Mouse (Mus musculus): ENCODE data around the gene Bzw2. TPM values are rescaled to one million over a fixed set of nuclear protein-coding genes. Genes with fewer than 3 reads are reported as not detected.

The Bzw2 gene
- 100 to 1,000 TPM; 170 to 178 TPM for polyA plus RNA-seq (2017; shearing (Covaris generic))

- ATAC-seq, result peak; percentile 47
Measured at GRCm38 (mm10) chr12:36157638-36158308, at the start of gene Bzw2. Gene Bzw2, minus strand, starts transcription at chr12:36158080.

DNA sequence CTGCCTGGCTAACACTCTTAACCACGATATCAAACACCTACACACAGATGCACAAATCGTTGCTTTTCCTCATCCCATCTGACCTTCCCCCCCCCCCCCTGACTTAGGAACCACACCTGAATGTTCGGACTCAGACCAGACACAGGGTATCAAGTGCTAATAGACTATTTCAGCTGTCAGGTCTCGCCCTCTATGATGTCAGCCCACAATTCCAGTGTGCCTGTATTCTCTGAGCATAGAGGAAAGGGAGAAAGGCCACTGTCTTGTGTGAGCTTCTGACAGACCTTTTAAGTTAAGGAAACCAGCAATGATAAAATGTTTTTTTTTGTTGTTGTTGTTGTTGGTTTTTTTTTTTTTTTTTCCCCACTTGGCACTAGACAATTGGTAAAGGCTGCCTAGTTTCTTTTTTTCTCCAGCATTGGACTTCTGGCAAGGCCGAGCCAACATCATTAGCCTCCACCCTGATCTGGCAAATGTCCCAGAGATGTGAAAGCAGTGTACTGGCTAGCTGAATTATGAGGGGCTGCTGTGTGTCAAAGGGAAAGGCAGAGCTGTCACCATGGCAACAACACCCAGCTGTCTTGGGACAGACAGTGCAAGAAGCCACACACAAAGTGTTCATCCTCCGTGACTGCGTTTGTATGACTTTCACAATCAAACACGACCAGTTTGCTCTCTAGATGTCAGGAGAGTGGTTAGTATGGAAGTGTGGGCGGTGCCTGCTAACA, 49.4 kb upstream of the Bzw2 start:
- ATAC-seq, result no peak

DNA sequence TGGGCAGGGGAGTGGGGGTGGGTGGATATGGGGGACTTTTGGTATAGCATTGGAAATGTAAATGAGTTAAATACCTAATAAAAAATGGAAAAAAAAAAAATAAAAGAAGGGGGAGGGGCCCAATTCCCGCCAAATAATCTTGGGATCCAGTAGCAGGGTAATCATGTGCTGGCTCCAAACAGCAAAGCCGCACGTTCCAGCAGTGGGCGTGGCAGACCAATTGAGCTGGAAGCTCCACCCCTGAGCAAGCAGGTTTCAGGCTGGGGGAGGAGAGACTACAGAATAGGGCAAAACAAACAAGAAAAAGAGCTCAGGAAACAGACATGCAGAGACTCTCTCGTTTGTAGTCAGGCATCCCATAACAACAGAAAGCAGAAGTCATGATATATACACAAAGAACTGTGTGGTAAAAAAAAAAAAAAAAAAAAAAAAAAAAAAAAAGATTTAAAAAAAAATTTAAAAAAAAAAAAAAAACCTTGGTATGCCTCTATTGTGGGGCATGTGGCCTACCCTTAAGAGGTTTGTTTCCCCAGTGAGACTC, 47.8 kb upstream of the Bzw2 start:
- ATAC-seq, result peak; percentile 43

DNA sequence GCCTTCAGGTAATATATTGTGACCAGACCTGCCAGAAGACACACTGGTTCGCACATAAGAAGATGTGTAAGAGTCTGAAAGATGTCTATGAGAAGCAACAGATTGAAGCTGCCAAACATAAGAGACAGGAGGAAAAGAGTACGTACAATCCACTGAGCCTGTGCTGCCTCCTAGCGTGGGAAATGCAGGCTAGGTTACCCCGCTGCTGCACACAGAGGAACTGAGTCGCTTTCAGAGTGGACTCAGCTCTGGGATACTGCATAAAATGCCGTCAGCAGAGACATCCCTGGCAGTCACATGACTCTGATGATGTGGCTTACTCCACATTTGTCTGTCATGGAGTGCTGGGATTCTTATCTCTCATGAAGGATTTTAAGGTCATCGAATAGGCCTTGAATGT, 37.1 kb upstream of the Bzw2 start:
- ATAC-seq, result no peak

DNA sequence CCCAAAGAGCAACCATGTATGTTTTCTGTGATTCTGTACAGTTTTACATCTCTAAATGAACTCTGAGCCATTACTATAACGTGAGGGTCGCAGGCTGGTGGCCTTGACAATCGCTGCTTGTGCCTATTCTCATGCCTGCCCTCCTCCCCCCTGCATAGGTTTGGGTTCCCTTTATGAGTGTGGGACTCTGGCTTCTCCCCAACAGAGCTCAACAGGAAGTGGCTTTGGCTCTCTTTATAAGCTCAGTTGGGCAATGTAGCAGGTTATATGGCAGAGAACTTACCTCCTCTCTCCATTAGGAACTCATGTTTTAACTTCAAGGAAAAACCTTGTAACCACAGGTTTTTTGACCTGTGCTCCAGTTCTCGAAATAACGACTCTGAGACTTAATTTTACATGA, 32.5 kb upstream of the Bzw2 start:
- ATAC-seq, result peak; percentile 77

DNA sequence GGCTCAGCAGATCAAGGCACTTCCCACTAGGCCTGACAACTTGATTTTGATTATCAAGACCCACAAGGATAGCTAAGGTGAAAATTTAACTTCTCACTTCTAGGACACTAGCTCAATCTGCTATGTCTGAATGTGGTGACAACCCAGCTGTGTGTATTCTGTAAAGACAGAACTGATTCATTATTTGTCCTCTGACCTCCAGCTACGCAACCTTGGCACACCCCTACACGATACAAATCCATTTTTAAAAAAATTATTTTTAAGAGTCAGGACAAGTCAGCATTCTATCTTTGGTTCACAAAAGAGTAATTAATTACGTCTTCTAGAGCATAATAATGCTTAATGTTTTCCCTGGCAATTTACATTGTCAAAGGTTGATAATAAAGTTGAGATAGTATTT, 31.7 kb upstream of the Bzw2 start:
- ATAC-seq, result no peak

DNA sequence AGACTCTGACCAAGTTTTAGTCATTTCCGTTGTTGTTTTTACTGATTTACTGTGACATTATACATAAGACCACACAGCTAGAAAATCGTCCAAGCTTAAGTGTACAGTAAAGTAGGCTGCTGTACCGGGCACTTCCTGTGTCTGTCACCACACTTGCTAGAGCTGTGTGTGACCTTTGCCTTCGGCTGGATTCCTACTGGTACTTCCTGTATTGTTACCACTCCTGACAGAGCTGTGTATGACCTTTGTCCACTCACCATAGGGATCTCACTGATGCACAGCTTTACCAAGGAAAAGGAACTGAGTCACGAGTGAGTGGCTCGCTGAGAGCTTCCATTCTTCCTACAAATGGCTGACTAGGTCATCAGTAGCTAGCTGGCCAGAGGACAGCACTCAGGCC, 29.2 kb upstream of the Bzw2 start:
- ATAC-seq, result peak; percentile 25

GRCm38 (mm10) chr12:36182570-36182969, 24.7 kb upstream of the Bzw2 start:
- ATAC-seq, result no peak

DNA sequence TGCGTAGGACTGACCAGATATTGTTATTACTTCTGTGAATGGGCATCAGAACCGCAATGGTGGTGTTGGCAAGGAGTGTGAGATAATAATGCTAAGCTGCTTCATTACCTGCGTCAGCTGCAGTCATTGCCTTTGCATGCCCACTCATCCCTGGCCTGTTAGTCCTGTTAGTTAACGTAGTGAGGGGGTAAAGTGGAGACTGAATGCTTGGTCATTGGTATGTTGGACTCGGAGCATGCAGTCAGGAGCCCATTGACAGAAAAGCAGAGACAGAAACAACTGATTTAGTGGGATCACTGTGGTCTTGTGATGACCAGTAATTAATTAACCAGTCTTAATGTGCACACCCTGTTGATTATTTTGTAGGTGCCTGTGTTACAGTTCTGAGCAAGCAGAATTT, 19.3 kb upstream of the Bzw2 start:
- no peak for ATAC-seq

- no peak for ATAC-seq
Measured at GRCm38 (mm10) chr12:36165299-36165698, 7.4 kb upstream of the Bzw2 start.

DNA sequence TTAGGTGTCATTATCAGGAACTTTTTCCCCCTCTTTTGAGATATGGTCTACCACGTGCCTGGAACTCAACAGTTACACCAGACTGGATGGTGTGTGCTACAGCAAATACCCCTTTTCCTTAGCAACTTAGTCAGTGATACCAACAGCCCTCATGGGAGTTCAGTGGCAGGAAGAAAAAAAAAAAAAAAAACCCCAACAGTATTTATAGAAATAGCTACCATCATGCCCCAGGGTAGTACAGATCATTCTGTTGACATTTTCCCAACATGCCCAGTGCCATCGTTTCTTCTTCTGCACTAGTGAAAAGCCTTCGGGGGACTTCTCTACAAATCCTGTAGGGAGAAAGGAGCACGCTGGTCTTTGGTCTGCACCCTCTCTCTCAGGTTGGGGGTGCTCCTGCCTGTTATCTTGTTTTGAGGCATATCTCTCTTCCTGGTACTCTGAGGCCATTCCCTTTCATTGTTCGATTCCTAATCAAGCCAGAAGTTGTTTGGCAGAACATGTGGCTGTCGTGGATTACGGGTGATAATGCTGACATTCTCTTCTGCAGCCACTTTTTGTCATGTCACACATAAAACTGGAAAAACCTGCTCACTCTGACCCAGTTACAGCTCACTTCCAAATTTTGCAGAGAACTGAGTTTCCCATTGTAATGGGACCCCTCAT, 6.4 kb upstream of the Bzw2 start:
- ATAC-seq, result no peak

- ATAC-seq, result peak; percentile 10
Measured at GRCm38 (mm10) chr12:36157304-36157637, 609 bp downstream of the Bzw2 start.

DNA sequence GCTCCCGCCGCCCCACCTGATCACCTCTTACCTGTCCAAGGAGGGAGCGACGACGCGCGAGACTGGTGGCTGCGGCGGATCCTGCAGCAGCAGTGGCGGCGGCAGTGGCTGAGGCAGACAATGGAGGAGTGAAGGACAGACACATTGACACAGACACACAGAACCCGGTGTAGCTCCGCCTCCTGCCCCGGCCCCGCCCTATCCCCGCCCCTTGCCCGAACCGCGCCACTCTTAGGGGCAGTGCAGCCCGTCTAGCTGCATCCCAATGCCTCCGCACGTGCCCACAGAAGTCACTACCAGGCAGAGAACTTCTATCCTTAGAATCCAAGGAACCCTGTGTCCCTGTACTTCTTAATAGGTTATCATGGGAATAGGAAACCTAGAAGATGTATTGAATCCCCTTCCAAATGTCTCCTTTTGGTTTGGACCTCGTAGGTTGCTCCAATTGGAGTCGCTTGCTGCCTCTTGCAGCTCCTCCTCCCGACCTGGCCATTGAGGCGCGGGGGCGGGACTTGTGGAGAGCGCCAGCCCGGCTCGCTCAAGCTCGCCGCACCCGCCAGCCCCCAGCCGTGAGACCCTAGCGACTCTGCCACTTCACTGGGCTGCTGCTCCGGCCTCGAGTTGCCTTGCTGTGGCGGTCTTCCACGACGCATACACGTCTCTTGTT, 1.1 kb downstream of the Bzw2 start, which contains the start of gene Ankmy2:
TSS of gene Ankmy2 (plus strand) at position 478 of the 667 bp plus-strand sequence.
- ATAC-seq, result peak; percentile 76

GRCm38 (mm10) chr12:36156101-36156636, 1.7 kb downstream of the Bzw2 start:
- no peak for ATAC-seq

GRCm38 (mm10) chr12:36155141-36155641, 2.7 kb downstream of the Bzw2 start:
- peak; percentile 3 for ATAC-seq

DNA sequence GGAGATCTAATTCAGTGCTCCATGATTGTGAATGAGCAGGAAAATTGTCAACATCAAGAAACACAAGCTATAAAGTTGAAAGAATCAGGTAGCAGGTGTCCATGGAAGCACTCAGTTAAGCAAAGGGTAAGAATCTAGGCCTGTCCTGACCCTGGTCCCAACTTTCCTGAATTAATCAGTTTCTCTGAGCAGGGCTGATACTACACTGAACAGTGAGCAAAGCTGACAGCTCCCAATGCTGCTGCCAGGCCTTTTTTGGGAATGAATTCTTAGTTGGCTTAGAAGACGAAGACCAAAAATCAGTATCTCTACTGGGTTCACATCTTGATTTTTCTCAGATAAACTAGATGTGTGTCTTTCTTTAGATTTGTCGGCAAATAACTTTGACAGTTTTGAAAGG, 7.1 kb downstream of the Bzw2 start:
- no peak for ATAC-seq

DNA sequence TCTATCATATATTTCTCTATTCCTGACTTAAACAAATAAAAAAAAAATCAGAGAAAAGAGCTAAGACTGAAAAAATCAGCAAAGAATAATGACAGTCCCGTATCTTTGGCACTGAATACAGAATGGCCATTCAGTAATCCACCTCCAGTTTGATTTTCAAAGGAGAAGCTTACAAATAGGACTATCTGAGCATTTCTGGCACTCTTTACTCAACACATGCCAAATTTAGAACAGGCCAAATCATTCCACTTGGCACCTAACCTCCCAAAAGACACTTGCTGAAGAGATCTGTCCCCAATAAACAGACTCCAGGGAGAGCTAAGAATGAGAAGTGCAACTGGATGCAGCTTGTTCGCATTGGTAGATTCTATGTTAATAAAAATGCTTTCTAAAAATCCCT, 7.6 kb downstream of the Bzw2 start:
- ATAC-seq, result no peak

GRCm38 (mm10) chr12:36146230-36147011, 11.5 kb downstream of the Bzw2 start:
- ATAC-seq, result peak; percentile 14

DNA sequence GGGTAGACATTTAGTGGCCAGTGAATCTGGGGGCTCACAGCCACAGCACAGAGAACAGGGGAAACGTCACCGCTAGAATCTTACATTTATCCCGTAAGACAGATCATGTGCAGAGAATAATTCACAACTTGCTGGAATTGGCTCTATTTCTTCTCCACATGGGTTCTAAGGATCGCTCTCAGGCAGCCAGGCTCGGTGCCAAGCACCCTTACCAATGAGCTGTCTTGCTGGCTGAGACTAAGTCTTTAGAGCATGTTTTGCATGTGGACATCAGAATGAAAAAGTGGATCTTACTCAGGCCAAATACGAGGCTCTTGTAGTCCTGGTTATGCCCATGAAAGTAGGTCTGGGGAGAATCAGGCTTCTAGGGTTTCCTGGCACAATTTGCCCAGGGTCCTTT, 17.5 kb downstream of the Bzw2 start:
- no peak for ATAC-seq

DNA sequence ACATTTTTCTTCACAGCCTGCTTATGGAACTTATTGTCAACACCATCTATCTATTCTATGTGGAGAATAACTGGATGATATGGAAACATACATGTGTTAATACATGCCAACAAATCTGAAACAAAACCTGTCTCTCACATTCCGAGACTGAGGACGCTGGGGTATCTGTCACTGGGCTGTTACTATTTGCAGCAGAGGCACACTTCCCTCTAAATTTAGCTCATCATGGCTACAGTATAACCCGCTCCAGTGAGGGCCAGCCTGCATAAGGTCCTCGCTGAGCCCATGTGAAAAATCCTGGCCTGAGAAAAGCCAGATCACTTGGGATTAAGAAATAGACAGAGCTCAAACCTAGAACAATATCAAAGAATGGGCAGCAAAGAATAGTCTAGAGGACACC, 20.7 kb downstream of the Bzw2 start:
- ATAC-seq, result no peak

DNA sequence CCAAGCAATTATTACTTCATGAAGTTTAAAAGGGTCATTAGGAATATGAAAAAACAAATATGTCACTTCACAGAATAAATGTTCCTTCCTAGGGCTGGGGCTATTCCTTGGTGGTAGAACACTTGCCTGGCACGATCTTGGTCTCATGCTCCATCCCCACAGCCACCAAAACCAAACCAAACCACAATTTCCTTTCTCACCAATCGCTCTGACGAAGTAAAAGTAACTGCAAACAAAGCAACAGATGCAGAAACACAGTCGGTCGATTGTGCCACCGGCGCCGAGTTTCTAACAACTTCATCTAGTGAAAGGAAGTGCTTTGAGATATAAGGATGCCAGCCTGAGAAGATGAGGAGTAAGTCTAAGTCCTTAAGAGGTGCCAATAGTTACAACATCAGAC, 21.6 kb downstream of the Bzw2 start:
- peak; percentile 69 for ATAC-seq

DNA sequence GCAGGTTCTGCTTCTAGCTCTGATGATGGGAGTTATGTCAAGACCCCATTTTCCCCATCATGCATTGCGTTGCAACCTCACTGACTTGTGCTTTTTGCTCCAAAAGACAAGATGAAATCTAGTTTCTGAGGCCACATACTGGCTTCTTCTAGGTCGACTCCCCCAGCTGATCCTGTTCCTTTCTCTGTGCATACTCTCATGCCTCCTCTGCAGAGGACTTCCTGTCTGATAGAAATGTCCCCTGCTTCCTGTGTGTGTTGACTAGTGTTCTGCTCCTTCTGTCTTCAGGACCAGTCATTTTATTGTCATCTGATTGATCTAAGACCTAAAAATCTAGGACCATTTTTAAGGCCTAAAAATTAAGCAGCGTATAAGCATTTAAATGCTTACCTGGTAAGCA, 22.5 kb downstream of the Bzw2 start:
- peak; percentile 84 for ATAC-seq

All from activated CD4-positive, CD25-positive, alpha-beta regulatory T cell, adult 4 months (primary cell).